Mouse (Mus musculus) left cerebral cortex, postnatal 4 days (tissue): ENCODE data around the gene Uqcrq. TPM values are rescaled to one million over a fixed set of nuclear protein-coding genes. Genes with fewer than 3 reads are reported as not detected.

Experiments used
- DNase-seq: peaks from one replicate; pipeline ENCODE4 v3.0.0-alpha.2; 2022
- intact Hi-C: fragments of 180-260 bp; cut with DNase I; formaldehyde crosslinking; loops from one replicate; pipeline ENCODE4 v1.15.1; 2025
- microRNA-seq: library from miRNA; unstranded; fragments of <30 nt; microRNA quantifications from one replicate; pipeline ENCODE4 v1.2.0, GENCODE M21; 2022
- total RNA-seq, 2 experiments: library from RNA; stranded (reverse); gene quantifications; 2 replicates each; pipeline ENCODE4 v1.2.3; 2021

Gene Uqcrq
- total RNA-seq, 2 experiments from 2014 or later = 367 to 399 TPM

GRCm38 (mm10) chr11:53424826-53425225 is 5.8 kb downstream of the Uqcrq start:
- intact Hi-C loops = no loop called here
- no peak for DNase-seq

GRCm38 (mm10) chr11:53423036-53423435 is 7.6 kb downstream of the Uqcrq start, which contains the start of gene Leap2:
TSS of gene Leap2 (minus strand) at chr11:53423170.
- DNase-seq = no peak
- intact Hi-C loops = no loop called here

GRCm38 (mm10) chr11:53418048-53418447 is 12.6 kb downstream of the Uqcrq start:
- no peak for DNase-seq
- intact Hi-C loops = loop anchor here (10.0 kb wide), 1 partner anchor 133 kb away; no protein-coding TSS in a partner anchor

- intact Hi-C loops = loop anchor here (5.0 to 10.0 kb wide), 2 partner anchors 37 to 129 kb away; no protein-coding TSS in a partner anchor
- DNase-seq = no peak
Measured at GRCm38 (mm10) chr11:53413871-53414270, 16.8 kb downstream of the Uqcrq start.

GRCm38 (mm10) chr11:53411738-53412137 is 18.9 kb downstream of the Uqcrq start:
- intact Hi-C loops = loop anchor here (5.0 to 10.0 kb wide), 2 partner anchors 34 to 127 kb away; no protein-coding TSS in a partner anchor
- DNase-seq = no peak

GRCm38 (mm10) chr11:53403638-53404037 is 27.0 kb downstream of the Uqcrq start:
- intact Hi-C loops = no loop called here
- no peak for DNase-seq

- no peak for DNase-seq
- intact Hi-C loops = loop anchor here (10.0 kb wide), 1 partner anchor 119 kb away; no protein-coding TSS in a partner anchor
Measured at GRCm38 (mm10) chr11:53393856-53394255, 36.8 kb downstream of the Uqcrq start.

- intact Hi-C loops = no loop called here
- no peak for DNase-seq
Measured at GRCm38 (mm10) chr11:53383758-53384428, 46.7 kb downstream of the Uqcrq start.

- no peak for DNase-seq
- intact Hi-C loops = loop anchor here (5.0 kb wide), 1 partner anchor 33 kb away; no protein-coding TSS in a partner anchor
Measured at GRCm38 (mm10) chr11:53378918-53379317, 51.7 kb downstream of the Uqcrq start.

Small RNA genes within 50 kb of the gene (microRNA-seq; reads per million reads assigned to microRNA genes)
- gene Mir6920 = not detected

Other genes starting within 250 kb of the Uqcrq start
- gene Hspa4, start 130.4 kb downstream of the Uqcrq start, total RNA-seq = 100 to 1,000 TPM; 164 to 170 TPM
- gene Zcchc10, start 106.2 kb downstream of the Uqcrq start, total RNA-seq = 10 to 100 TPM in 1 of 2 experiments, 1 to 10 TPM in 1; 8.4 to 10.3 TPM
- gene Aff4, start 80.0 kb downstream of the Uqcrq start, total RNA-seq = 100 to 1,000 TPM; 202 to 228 TPM
- not detected for gene Leap2, start 7.7 kb downstream of the Uqcrq start, total RNA-seq
- 1 to 10 TPM; 1.3 to 1.7 TPM for gene Gdf9, start 192 bp upstream of the Uqcrq start, total RNA-seq
- gene Gm10447, start 26.3 kb upstream of the Uqcrq start, total RNA-seq = not detected
- 1 to 10 TPM; 2.8 to 3.2 TPM for gene Shroom1, start 26.4 kb upstream of the Uqcrq start, total RNA-seq
- gene Gm9837, start 39.6 kb upstream of the Uqcrq start, total RNA-seq = not detected
- gene Gm9945, start 49.3 kb upstream of the Uqcrq start, total RNA-seq = under 1 TPM; 0.52 to 0.98 TPM
- gene Sowaha, start 49.4 kb upstream of the Uqcrq start, total RNA-seq = 10 to 100 TPM; 12.2 to 18.1 TPM
- gene Sept8, start 88.4 kb upstream of the Uqcrq start, total RNA-seq = 10 to 100 TPM; 53.7 to 54.5 TPM
- gene Kif3a, start 136.5 kb upstream of the Uqcrq start, total RNA-seq = 100 to 1,000 TPM; 169 to 171 TPM
- gene Il4, start 187.8 kb upstream of the Uqcrq start, total RNA-seq = not detected
- not detected for gene Il13, start 203.9 kb upstream of the Uqcrq start, total RNA-seq